Mouse (Mus musculus): ENCODE data around the gene Gm6614.
"Not testable (repeated sequence)": the region's sequence is repeated elsewhere in the genome, so short reads cannot be mapped to it uniquely, and the experiment has no call there.

The Gm6614 gene

GRCm38 (mm10) chr6:142011364-142011955 lies at the start of gene Gm6614:
Gm6614 (minus strand) TSS chr6:142011414.
- in situ Hi-C loops (cut with MboI, MseI), result no loop called here

DNA sequence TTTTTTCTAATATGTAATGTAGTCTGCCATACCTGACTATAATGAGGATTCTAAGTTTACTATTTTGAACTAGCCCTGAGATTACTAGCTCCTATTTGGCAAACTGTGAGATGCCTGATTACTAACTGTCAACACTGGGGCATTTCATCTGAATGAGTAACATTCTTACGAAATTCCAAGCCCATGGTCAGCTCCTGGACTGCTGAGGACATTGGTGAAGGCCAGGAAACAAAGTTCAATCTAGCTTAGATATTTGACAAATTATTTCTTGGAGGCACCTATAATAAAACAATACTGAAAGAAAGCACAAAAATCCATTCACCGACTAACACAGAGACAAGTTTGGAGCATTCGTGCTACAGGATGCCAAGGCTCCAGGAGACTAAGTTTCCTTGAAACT lies 47.1 kb upstream of the Gm6614 start:
- in situ Hi-C loops (cut with MboI, MseI), result not testable (repeated sequence)

GRCm38 (mm10) chr6:142047689-142048088 lies 36.5 kb upstream of the Gm6614 start:
- in situ Hi-C loops (cut with MboI, MseI), result no loop called here

- in situ Hi-C loops (cut with MboI, MseI), result no loop called here
Observed at GRCm38 (mm10) chr6:142045746-142046145, 34.5 kb upstream of the Gm6614 start.

DNA sequence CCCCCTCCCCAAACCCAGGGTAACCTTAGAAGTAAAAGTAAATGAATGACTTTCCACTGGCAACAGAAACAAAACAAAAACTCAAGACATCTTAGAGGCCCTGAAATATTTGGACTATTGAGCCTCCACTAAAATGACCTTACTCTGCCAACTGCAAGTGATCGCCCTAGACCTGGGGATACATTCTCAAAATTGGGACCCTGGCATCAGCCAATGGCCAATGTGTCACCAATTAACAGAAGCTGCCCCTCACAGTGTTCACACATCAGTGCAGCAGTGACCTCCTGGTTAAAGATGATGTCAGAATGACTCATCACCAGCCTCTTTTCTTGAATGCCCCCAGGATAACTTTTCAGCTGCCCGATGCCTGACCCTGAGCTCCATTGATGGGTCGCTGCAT lies 30.7 kb upstream of the Gm6614 start:
- in situ Hi-C loops (cut with MboI, MseI), result no loop called here

GRCm38 (mm10) chr6:142040306-142041175 lies 29.3 kb upstream of the Gm6614 start:
- in situ Hi-C loops (cut with MboI, MseI), result no loop called here

DNA sequence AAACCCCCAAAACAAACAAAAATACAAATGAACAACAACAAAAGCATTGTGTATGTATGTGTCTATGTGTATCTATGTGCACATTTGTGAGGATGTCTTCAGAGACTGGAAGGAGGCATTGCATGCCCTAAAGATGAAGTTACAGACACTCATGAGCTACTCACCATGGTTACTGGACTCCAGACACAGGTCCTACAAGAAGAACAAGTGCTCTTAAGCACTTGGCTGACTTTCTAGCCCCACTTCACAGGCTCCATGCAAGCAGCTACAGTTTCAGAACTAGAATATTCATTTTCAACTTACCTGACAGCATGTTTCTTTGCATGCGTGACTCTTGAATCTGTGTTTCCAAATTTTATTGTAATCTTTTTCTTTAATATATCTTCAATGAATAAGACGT lies 24.6 kb upstream of the Gm6614 start:
- in situ Hi-C loops (cut with MboI, MseI), result no loop called here

DNA sequence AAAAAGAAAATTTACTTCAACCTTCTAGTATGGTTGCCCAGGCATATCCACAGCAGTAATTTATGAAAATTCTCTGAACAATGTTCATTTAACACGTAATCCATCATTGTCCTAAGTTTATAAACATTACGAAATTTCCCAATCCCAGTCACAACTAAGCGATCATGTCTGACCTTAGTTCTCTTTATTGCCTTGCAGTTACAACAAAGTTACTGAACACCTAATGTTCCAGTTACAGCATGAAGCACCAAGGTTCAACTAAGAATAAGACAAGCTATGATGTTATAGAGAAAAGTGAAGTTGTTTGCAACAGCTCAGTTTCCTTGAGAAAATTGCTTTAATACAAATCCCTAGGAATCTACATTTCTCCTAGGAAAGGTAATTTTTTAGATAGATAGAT lies 10.5 kb upstream of the Gm6614 start:
- in situ Hi-C loops (cut with MboI, MseI), result loop anchor here (10.0 kb wide), 1 partner anchor 1497 kb away; no protein-coding TSS in a partner anchor

DNA sequence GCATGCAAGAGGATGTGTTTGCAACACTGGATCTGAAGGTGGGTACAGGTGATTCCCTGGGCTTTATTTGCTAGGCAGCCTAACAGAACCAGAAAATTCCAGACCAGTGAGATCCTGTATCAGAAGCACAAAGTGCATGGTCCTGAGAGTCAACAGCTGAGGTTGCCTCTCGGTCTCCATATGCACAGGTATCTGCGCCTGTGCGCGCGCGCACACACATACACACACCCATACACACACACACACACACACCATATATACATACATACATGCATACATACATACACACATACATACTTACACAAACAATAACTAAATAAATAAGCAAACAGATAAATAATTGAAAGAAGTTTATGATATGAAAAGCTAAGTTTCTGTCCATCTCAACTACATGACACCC lies 24.4 kb downstream of the Gm6614 start:
- in situ Hi-C loops (cut with MboI, MseI), result no loop called here

- in situ Hi-C loops (cut with MboI, MseI), result no loop called here
Observed at GRCm38 (mm10) chr6:141984644-141985043, 26.6 kb downstream of the Gm6614 start.

GRCm38 (mm10) chr6:141962420-141962819 lies 48.8 kb downstream of the Gm6614 start:
- in situ Hi-C loops (cut with MboI, MseI), result no loop called here

DNA sequence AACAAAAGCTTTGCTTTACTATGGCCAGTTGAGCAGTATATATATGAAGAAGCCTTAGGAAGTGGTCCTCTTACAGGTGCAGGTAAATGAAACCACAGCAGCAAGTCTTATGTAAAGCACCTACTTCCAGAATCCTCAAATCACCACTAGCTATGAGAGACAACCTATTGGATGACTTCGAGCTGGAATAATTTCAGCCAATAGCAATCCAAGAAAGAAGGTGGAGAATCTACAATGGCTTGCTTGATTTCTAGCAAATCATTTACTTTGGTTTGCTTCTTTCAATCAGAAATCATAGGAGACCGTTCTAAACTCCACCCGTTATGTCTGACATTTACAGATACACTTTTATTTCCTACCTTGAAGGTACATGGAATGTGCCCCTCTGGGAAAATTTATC lies 49.4 kb downstream of the Gm6614 start:
- in situ Hi-C loops (cut with MboI, MseI), result no loop called here

GRCm38 (mm10) chr6:141960482-141960881 lies 50.7 kb downstream of the Gm6614 start:
- in situ Hi-C loops (cut with MboI, MseI), result no loop called here

DNA sequence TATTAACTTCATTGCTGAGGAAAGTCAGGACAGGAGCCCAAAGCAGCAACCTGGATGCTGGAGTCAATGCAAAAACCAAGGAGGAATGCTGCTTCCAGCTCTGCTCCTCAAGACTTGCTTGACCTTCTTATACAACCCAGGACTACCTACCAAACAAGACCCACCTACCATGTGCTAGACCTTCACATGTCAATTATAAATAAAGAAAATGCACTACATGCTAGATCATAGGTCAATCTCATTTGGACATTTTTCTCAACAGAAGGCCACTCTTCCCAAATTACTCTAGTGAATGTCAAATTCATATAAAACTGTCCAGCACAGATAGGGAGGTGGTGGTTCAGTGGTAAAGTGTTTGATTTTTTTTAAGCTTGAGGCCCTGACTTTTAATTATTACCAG lies 64.4 kb downstream of the Gm6614 start, which contains the start of gene Slco1a1:
Slco1a1 (minus strand) TSS at position 101 of the 400 bp plus-strand sequence.
- in situ Hi-C loops (cut with MboI, MseI), result no loop called here

- in situ Hi-C loops (cut with MboI, MseI), result no loop called here
Observed at GRCm38 (mm10) chr6:141940451-141940850, 70.8 kb downstream of the Gm6614 start.

Measured in T-helper 2 cell (primary cell).